In the genomic region with DNA sequence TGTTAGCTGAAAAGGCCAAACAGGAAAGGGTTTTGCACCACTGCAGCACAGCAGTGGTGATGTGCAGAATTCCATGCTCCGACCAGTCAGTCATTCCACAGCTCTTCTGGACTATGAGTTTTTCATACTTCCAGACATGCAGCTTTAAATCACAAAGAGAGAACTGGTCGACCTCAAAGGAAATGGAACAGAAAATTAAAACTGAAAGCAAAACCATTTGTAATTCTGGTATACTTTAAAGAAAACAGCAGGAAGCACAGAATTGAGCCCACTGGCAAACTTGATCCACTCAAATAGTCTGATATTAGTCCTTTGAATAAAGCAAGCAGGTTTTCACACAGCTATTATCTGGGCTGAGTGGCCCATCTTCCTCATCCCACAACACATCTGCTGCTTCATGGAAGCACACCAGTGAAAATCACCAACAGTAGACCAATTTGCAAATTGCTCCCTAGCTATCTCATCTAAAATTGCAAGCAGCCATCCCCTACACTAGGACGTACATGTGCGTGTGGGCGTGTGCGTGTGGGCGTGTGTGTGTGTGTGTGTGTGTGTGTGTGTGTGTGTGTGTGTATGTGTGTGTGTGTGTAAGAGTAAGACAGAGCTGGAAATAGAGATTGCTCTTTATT, we compare ENCODE assay signal across 16 mouse cellular contexts.
DNase-seq lines count a peak whose midpoint lies in the region; ATAC-seq lines count a peak whose summit lies in the region.
"Had no signal": no experiment of that assay in that cellular context is flagged by ENCODE, and none has a peak within 500 bp of the region (broad histone marks: within the 10 kb centered on the region; RNA-seq: fewer than 3 reads in every experiment).

No protein-coding gene starts in this region.

- H3K9me3 ChIP-seq in megakaryocyte, embryonic 14.5 days: no peaks in the 10 kb centered on the region
- no peaks in the 10 kb centered on the region; the same call in 1 of the 2 replicates for H3K9me3 ChIP-seq in forebrain, embryonic 13.5 days (replicated peaks)
- H3K9me3 ChIP-seq: hindbrain, embryonic 10.5 days; liver, embryonic 13.5 days; midbrain, embryonic 12.5 days had no signal

- no peak overlapping the region for H3K4me2 ChIP-seq in forebrain, embryonic 13.5 days
- H3K4me2 ChIP-seq: liver, embryonic 13.5 days; midbrain, embryonic 12.5 days had no signal

- ATAC-seq in megakaryocyte, adult 5-6 weeks (ENCODE audit: poor library complexity, severe bottlenecking): no peak
- peak; percentile 97 for ATAC-seq in CD4-positive, CD25-positive, alpha-beta regulatory T cell, adult 4 months
- ATAC-seq in hematopoietic stem cell, adult 5-6 weeks (replicated peaks in 1 of 2; ENCODE audit: insufficient read depth in 1 of 2, low FRiP score in 2 of 2, low TSS enrichment in 1 of 2, low read depth in 1 of 2, poor library complexity in 2 of 2, severe bottlenecking in 2 of 2): peak; percentile 56 to 67; a peak in 3 of 4 replicates
- no peak for ATAC-seq in forebrain, embryonic 13.5 days
- ATAC-seq: intestine, postnatal 0 days had no signal

- H3K36me3 ChIP-seq in megakaryocyte, embryonic 14.5 days (replicated peaks; ENCODE audit: low read length): no peaks in the 10 kb centered on the region
- no peaks in the 10 kb centered on the region; the same call in 1 of the 2 replicates for H3K36me3 ChIP-seq in splenic B cell, adult 2 months (ENCODE audit: control insufficient read depth, insufficient read depth, low read length, poor library complexity, severe bottlenecking)
- no peaks in the 10 kb centered on the region for H3K36me3 ChIP-seq in forebrain, embryonic 13.5 days (ENCODE audit: poor library complexity, severe bottlenecking)
- H3K36me3 ChIP-seq: hindbrain, embryonic 10.5 days; liver, embryonic 13.5 days; midbrain, embryonic 12.5 days had no signal

- peak overlapping the region; percentile 24 for H3K4me3 ChIP-seq in megakaryocyte, embryonic 14.5 days (replicated peaks)
- no peak overlapping the region for H3K4me3 ChIP-seq in forebrain, embryonic 13.5 days
- H3K4me3 ChIP-seq: hindbrain, embryonic 10.5 days; liver, embryonic 13.5 days; midbrain, embryonic 12.5 days had no signal

- no peak overlapping the region for H3K27ac ChIP-seq in forebrain, embryonic 13.5 days
- H3K27ac ChIP-seq: hindbrain, embryonic 10.5 days; liver, embryonic 13.5 days; midbrain, embryonic 12.5 days had no signal

- H3K9ac ChIP-seq in forebrain, embryonic 13.5 days: no peak overlapping the region
- H3K9ac ChIP-seq: liver, embryonic 13.5 days; midbrain, embryonic 12.5 days had no signal

- H3K4me1 ChIP-seq in megakaryocyte, embryonic 14.5 days: peaks cover 37% of the 10 kb centered on the region
- no peaks in the 10 kb centered on the region for H3K4me1 ChIP-seq in forebrain, embryonic 13.5 days
- H3K4me1 ChIP-seq: liver, embryonic 13.5 days; midbrain, embryonic 12.5 days had no signal

- H3K27me3 ChIP-seq in megakaryocyte, embryonic 14.5 days (replicated peaks): no peaks in the 10 kb centered on the region
- H3K27me3 ChIP-seq in splenic B cell, adult 2 months (ENCODE audit: control insufficient read depth, insufficient read depth, low read length, poor library complexity, severe bottlenecking): no peaks in the 10 kb centered on the region
- H3K27me3 ChIP-seq in forebrain, embryonic 13.5 days: no peaks in the 10 kb centered on the region
- H3K27me3 ChIP-seq: liver, embryonic 13.5 days; midbrain, embryonic 12.5 days had no signal

- DNase-seq in splenic B cell, adult 2 months (ENCODE audit: low read depth, low spot score): peak; percentile 25
- DNase-seq in heart, postnatal 25 days (ENCODE audit: low spot score): no peak
- DNase-seq: adrenal gland, postnatal 25 days; cerebellum, postnatal 25 days; kidney, postnatal 14 days; liver, embryonic 13.5 days; lung, postnatal 14 days; thymus, adult 18-20 months had no signal

- WGBS in forebrain, embryonic 13.5 days: 97% methylated on average over 7 of the region's 7 CpGs

- intact Hi-C loops in heart, postnatal 25 days (cut with DNase I): no loop called here

Comparison
In these comparisons a context has a peak if more than half of its experiments do, and no peak if none do; other contexts are left out.
1. ATAC-seq: peak in CD4-positive, CD25-positive, alpha-beta regulatory T cell, adult 4 months (single experiment) and hematopoietic stem cell, adult 5-6 weeks (2 of 2); none in megakaryocyte, adult 5-6 weeks (single experiment) and forebrain, embryonic 13.5 days (single experiment).